Mouse (Mus musculus) brain, embryonic 14.5 days (tissue): ENCODE results near the gene Gm14569.

Experiments used
- CTCF ChIP-seq: fragments of 200-500 bp; IDR thresholded peaks from 2 replicates; pipeline ENCODE4 v1.5.1; 2012; ENCODE audit warnings: inconsistent platforms, mild to moderate bottlenecking, moderate library complexity, borderline replicate concordance; ENCODE audit not compliant: insufficient read depth, insufficient read length; ENCODE audit errors: extremely low read depth
- POLR2A ChIP-seq: fragments of 200-500 bp; IDR thresholded peaks from 2 replicates; pipeline ENCODE4 v1.6.1; 2012; ENCODE audit warnings: mild to moderate bottlenecking, inconsistent platforms, borderline replicate concordance; ENCODE audit not compliant: poor library complexity, insufficient read depth, insufficient read length, severe bottlenecking; ENCODE audit errors: extremely low read depth

DNA sequence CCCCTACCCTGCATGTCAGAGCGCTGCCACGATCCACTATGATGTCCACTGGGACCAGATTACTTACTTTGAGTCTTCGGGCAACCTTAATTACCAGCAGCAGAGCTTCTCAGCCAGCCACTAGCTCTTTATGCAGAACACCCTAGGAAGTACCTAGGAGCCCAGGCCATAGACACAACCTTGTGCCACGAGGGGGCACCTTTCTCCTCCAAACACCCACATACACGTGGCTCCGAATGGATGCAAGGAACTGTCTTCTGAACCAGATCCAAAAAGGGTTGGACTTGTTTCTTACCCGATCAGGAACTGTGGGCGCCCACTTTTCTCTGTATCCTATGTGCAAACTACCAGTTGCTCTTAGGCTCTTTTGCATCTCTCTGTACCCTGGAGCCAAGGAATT, 22.1 kb upstream of the Gm14569 start:
- no peak for TF ChIP-seq POLR2A
- TF ChIP-seq CTCF = no peak
